8 mouse cellular contexts compared by ENCODE assay signal in the genomic region with DNA sequence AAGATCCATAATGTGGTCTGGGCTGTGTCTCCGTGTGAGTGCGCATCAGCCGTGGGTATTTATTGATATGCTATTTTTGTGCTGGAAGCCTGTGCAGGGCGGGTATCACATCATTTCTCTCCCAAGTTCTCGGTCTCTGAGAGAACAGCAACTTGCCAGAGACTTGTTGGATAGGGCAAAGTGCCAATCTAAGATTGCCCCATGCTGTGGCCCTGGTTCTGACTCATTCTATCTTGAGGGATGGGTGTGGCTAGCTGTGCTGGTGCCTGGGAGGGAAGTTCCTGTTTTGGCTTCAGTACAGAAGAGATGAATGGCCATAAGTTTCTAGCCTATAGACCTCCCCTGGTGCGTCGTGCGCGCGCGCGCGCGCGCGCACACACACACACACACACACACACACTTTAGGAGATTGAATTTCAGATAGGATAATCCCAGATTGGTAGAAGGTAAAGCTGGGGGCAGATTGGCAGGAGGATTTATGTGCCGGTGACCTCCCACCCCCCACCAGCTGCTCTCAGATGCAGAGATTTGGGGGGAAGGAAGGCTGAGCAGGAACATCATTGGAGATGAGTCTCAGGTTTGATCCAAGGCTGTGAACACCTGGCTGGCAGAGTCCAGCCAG. TPM values are rescaled to one million over a fixed set of nuclear protein-coding genes. Genes with fewer than 3 reads are reported as not detected.
DNase-seq lines count a peak whose midpoint lies in the region; ATAC-seq and TF ChIP-seq lines count a peak whose summit lies in the region.

No protein-coding gene starts in this region.

- H3K4me1 ChIP-seq in bone marrow macrophage, adult 2 months (ENCODE audit: control insufficient read depth, insufficient read depth, low read length): peaks cover 39% of the 10 kb centered on the region
- peaks cover 71% of the 10 kb centered on the region for H3K4me1 ChIP-seq in neural tube, embryonic 12.5 days

- TF ChIP-seq CTCF in left cerebral cortex, adult 2 months (IDR thresholded peaks at IDR 0.05): no peak
- TF ChIP-seq CTCF in bone marrow macrophage, adult 2 months (IDR thresholded peaks at IDR 0.05; ENCODE audit: low read depth, low read length): no peak

- H3K9ac ChIP-seq in neural tube, embryonic 12.5 days: no peak overlapping the region

- 0 out of 2 replicates have a peak overlapping the region, but pooled peaks have one; percentile 13 for H3K4me3 ChIP-seq in left cerebral cortex, adult 2 months
- H3K4me3 ChIP-seq in bone marrow macrophage, adult 2 months (ENCODE audit: insufficient read depth, low read length): peak overlapping the region; percentile 2; the same call in 1 of the 2 replicates
- H3K4me3 ChIP-seq in neural tube, embryonic 12.5 days: no peak overlapping the region

- 86% methylated on average over 17 of the region's 17 CpGs for WGBS in neural tube, embryonic 12.5 days

- intact Hi-C loops in left cerebral cortex, adult 2 months (cut with DNase I): no loop called here
- intact Hi-C loops in left cerebral cortex, postnatal 14 days (cut with DNase I): no loop called here

- no peak for DNase-seq in left cerebral cortex, adult 2 months (ENCODE audit: extremely low spot score in 1 of 2, low spot score in 2 of 2)
- no peak for DNase-seq in left cerebral cortex, postnatal 14 days (ENCODE audit: low spot score in 2 of 2)
- no peak for DNase-seq in kidney, postnatal 14 days
- no peak for DNase-seq in right cerebral cortex, postnatal 4 days
- no peak for DNase-seq in right cerebral cortex, postnatal 14 days

- peaks cover 6% of the 10 kb centered on the region; the same call in 1 of the 2 replicates for H3K27me3 ChIP-seq in neural tube, embryonic 12.5 days (replicated peaks)

- peak; percentile 39 for ATAC-seq in inflammation-experienced regulatory T-cells, adult 6 months
- no peak for ATAC-seq in neural tube, embryonic 12.5 days (ENCODE audit: low FRiP score, low read depth)

- H3K36me3 ChIP-seq in neural tube, embryonic 12.5 days: peaks cover 37% of the 10 kb centered on the region

- peak overlapping the region; percentile 55 for H3K4me2 ChIP-seq in neural tube, embryonic 12.5 days (replicated peaks)

- TF ChIP-seq POLR2A in bone marrow macrophage, adult 2 months (IDR thresholded peaks at IDR 0.05; ENCODE audit: borderline replicate concordance, low read depth, low read length): no peak

- H3K27ac ChIP-seq in left cerebral cortex, adult 2 months: peak overlapping the region; percentile 98
- peak overlapping the region; percentile 81 for H3K27ac ChIP-seq in bone marrow macrophage, adult 2 months (ENCODE audit: insufficient read depth, low read depth, low read length)
- H3K27ac ChIP-seq in neural tube, embryonic 12.5 days: peak overlapping the region; percentile 71

- no peaks in the 10 kb centered on the region for H3K9me3 ChIP-seq in neural tube, embryonic 12.5 days

RNA-seq across cellular contexts. Expression of a gene that starts 2.7 kb away (rescaled TPM):
- total RNA-seq in left cerebral cortex, adult 2 months (2021): 1 to 10 TPM; 4.4 to 5.8 TPM
- total RNA-seq in left cerebral cortex, postnatal 14 days (2021): 1 to 10 TPM; 6.5 to 7.3 TPM
- polyA plus RNA-seq in bone marrow macrophage, adult 2 months (2012; ENCODE audit: insufficient read depth, insufficient read length, missing spikeins): 9.0 and 9.5 TPM in 2 replicates
- not detected for polyA plus RNA-seq in inflammation-experienced regulatory T-cells, adult 6 months (2017; shearing (Covaris generic))
- 11.9 and 12.9 TPM in 2 replicates for polyA plus RNA-seq in neural tube, embryonic 12.5 days (2016; fragmentation: Nextera tagmentation; extraction: Ambion mirVana)

RNA-seq across cellular contexts. Expression of a gene that starts 4.8 kb away (rescaled TPM):
- 100 to 1,000 TPM; 159 to 177 TPM for total RNA-seq in left cerebral cortex, adult 2 months (2021)
- 100 to 1,000 TPM; 207 to 232 TPM for total RNA-seq in left cerebral cortex, postnatal 14 days (2021)
- polyA plus RNA-seq in bone marrow macrophage, adult 2 months (2012; ENCODE audit: insufficient read depth, insufficient read length, missing spikeins): 0.59 TPM in 1 of 2 replicates, not detected in the other
- polyA plus RNA-seq in inflammation-experienced regulatory T-cells, adult 6 months (2017; shearing (Covaris generic)): 1 to 10 TPM in 1 of 3 experiments, under 1 TPM in 2; 0.73 to 1.5 (median 0.87) TPM
- 204 and 222 TPM in 2 replicates for polyA plus RNA-seq in neural tube, embryonic 12.5 days (2016; fragmentation: Nextera tagmentation; extraction: Ambion mirVana)

RNA-seq across cellular contexts. Expression of a gene that starts 39.2 kb away (rescaled TPM):
- not detected for total RNA-seq in left cerebral cortex, adult 2 months (2021)
- not detected for total RNA-seq in left cerebral cortex, postnatal 14 days (2021)
- 2.1 TPM in 1 of 2 replicates, not detected in the other for polyA plus RNA-seq in bone marrow macrophage, adult 2 months (2012; ENCODE audit: insufficient read depth, insufficient read length, missing spikeins)
- polyA plus RNA-seq in inflammation-experienced regulatory T-cells, adult 6 months (2017; shearing (Covaris generic)): 1 to 10 TPM in 2 of 3 experiments, under 1 TPM in 1; 0.75 to 1.2 (median 1.0) TPM
- polyA plus RNA-seq in neural tube, embryonic 12.5 days (2016; fragmentation: Nextera tagmentation; extraction: Ambion mirVana): 0.81 and 0.96 TPM in 2 replicates

RNA-seq across cellular contexts. Expression of a gene that starts 39.8 kb away (rescaled TPM):
- 10 to 100 TPM; 38.6 to 41.6 TPM for total RNA-seq in left cerebral cortex, adult 2 months (2021)
- total RNA-seq in left cerebral cortex, postnatal 14 days (2021): 10 to 100 TPM; 38.3 to 40.0 TPM
- polyA plus RNA-seq in bone marrow macrophage, adult 2 months (2012; ENCODE audit: insufficient read depth, insufficient read length, missing spikeins): 33.4 and 34.0 TPM in 2 replicates
- polyA plus RNA-seq in inflammation-experienced regulatory T-cells, adult 6 months (2017; shearing (Covaris generic)): 10 to 100 TPM; 45.9 to 67.0 (median 66.8) TPM
- 65.1 and 67.6 TPM in 2 replicates for polyA plus RNA-seq in neural tube, embryonic 12.5 days (2016; fragmentation: Nextera tagmentation; extraction: Ambion mirVana)

Comparison
In these comparisons a context has a peak if more than half of its experiments do, and no peak if none do; other contexts are left out.
1. RNA of a gene that starts 4.8 kb away (polyA plus RNA-seq): 204 to 222 TPM in neural tube, embryonic 12.5 days; 0.73 to 1.5 TPM in inflammation-experienced regulatory T-cells, adult 6 months and 0.59 TPM in bone marrow macrophage, adult 2 months; every median in the first group is over 10 times any median in the second.
2. Peak in every context shown above with its lines, with median percentiles within 50 percentile points of each other: H3K27ac ChIP-seq.